Mouse (Mus musculus) megakaryocyte progenitor cell, adult 5-6 weeks (primary cell): ENCODE results near the gene Tssk2. TPM values are rescaled to one million over a fixed set of nuclear protein-coding genes. Genes with fewer than 3 reads are reported as not detected.

Experiments used
- ATAC-seq: replicated peaks from 2 replicates; pipeline ENCODE4 v1.8.0; 2016; ENCODE audit warnings: mild to moderate bottlenecking, moderate TSS enrichment, inconsistent platforms; ENCODE audit not compliant: poor library complexity
- total RNA-seq, 2 experiments: library from RNA; stranded (forward) in 1 of 2; stranded (reverse) in 1 of 2; fragments of 157-497, 149-512 nt in 1 of 2; fragments of 200-1000 nt in 1 of 2; gene quantifications; 2 replicates each; pipeline versions ENCODE4 v1.2.3 to v1.2.4; 2015 to 2017

The Tssk2 gene
- not detected in 2 replicates for total RNA-seq (2015)
- not detected in 2 replicates for total RNA-seq (2017)

DNA sequence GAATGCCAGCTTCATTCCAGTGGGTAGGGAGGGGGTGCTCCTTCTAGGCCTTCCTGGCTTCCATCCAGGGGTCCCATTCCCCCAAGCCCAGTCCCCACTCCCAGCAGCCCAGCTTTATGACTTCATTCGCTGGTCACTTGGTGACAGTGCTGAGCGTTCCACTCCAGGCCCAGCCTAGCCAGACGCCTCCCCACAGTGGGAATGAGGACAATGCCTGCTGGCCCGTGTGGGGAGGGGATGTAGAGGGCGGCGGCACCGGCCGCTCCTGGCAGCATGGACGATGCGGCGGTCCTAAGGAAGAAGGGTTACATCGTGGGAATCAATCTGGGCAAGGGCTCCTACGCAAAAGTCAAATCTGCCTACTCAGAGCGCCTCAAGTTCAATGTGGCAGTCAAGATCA is at the start of gene Tssk2, which contains the start of gene Dgcr2:
Tssk2 (plus strand) TSS at position 176 of the 400 bp plus-strand sequence.
Dgcr2 (minus strand) TSS at position 101 of the 400 bp plus-strand sequence.
- ATAC-seq: no peak

DNA sequence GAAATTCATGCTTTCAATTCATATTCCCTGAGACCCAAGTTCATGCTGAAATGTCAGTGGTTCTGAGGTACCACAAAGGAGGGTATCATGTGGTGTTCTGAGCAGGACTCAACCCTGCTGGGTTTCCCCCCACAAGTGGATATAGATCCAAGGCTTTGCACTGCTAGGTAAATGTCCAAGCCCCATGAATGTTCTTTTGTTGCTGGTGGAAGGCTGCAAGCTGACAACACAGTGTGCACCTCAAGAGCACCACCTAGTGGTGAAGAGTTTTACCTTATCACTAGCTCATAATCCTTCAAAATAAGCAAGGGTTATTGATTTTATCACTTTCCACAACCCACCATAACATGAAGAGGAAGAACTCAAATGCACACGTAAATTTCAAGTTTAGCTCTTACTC is 49.5 kb upstream of the Tssk2 start:
- peak; percentile 79 for ATAC-seq

DNA sequence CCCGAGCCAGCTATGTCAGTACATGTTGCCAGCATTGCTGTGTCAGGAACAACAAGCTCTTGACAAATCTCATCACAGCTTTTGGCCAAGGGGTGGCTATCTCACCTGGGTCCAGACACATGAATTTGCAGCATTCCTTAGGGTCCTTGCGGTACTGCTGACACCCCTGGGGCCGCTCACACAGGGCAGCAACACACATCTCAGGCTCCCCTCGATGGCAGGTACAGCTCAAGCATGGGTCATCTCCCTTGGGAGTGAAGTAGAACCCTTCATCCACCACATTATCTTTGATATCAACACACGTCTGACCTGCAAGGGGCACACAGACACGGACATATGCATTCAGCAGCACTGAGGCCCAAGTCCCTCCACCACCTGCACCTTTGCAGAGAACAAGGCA is 49.0 kb upstream of the Tssk2 start:
- no peak for ATAC-seq

DNA sequence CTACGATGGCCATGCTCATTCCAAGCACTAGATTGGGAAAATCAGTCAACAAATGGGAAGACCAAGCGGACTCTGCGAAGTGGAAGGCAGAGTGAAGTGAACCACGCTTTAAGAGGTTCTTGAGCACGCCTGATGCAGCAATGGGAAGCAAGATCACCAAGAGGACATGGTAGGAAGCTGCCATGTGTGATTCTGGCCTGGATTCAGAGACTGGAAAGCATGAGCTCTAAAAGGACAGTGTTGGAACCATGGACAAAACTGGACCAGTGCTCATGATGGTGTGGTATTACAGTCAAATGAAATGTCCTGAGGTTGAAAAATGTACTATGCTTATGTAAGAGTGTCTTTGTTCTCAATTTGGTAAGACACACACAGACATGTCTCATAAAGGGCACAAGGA is 47.1 kb upstream of the Tssk2 start:
- no peak for ATAC-seq

DNA sequence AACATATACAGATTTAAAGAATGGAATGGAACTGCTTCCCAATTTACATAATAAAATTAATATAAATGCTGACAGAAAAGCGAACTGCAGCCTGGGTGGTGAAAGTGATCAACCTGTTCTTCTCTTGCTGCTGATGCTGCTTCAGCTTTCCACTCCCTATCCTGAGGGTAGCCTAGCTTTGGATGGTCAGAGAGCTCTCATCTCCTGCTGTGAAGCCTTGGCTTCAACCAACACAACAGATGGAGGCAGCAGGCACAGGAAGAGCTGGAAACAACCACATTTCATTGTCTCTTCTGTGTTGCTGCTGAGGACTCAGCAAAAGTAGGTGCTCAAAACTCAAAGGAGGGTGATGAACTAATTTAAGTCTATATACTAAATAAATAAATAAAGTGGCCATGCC is 46.6 kb upstream of the Tssk2 start:
- ATAC-seq: no peak

DNA sequence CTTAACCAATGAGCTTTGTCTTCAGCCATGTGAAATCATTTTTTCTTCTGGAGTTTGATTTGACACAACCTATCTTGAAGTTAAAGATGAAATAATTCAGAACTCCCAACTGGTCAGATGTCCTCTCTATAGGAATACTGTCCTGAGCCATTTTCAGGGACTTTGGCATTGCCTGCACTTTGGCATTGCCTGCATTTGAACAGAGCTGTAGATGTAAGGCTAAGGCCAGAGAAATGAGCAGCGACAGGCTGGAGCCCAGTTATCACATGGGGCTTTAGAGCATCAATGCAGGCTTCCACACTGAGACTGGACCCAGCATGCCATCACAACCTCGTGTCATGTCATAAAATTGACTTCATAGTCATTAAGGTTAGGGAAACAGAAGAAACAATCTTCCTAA is 45.2 kb upstream of the Tssk2 start:
- ATAC-seq: no peak

DNA sequence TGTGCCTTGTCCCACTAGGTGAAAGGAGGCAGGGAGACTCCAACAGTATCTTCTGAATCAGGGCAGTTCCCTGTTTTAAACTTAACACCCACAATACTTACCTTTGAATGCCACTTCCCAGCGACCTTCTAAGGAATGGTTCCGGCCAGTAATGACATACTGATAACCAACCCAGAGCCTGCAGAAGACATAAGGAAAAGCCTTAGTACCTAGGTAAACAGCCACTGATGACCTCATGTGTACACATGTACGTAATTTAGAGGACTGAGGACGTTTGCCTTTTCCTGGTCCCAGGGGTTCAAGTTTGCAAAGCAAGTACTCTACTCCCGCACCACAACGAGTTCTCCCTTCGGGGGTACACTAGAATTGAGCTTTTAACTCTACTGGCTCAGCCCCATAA is 41.3 kb upstream of the Tssk2 start:
- no peak for ATAC-seq

DNA sequence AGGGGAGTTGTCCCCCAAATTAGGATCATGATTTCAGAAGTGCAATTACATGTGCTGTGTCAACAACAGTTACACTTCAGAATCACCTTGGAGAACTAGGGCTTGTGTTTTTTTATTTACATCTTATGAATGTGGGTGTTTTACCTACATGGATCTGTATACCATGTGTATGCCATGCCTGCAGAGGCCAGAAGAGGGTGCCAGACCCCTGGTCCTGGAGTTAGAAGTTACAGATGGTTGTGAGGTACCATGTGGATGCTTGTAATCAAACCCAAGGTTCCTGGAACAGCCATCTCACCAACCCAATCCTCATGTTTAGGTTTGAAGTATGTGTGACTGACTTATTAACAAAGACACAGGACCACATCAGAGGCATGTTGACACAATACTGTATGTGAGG is 39.8 kb upstream of the Tssk2 start:
- peak; percentile 83 for ATAC-seq

DNA sequence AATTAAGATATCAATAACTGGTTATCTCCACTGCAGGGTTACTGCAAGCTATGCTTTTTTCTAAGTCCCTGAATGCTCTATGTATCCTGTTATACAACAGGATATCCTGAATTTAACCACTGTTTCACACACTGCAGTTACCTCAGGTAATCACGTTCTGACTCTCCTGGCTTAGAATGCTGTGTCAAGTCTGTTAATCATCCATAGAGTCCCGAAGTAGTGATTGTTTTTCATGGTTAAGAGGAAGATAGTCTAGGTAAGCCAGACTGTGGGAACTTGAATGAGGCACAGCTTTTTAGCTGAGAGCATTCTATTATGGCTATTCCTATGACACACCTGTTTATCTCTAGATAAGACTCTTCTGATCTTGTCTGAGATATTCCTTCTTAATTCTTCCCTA is 33.1 kb upstream of the Tssk2 start:
- no peak for ATAC-seq

DNA sequence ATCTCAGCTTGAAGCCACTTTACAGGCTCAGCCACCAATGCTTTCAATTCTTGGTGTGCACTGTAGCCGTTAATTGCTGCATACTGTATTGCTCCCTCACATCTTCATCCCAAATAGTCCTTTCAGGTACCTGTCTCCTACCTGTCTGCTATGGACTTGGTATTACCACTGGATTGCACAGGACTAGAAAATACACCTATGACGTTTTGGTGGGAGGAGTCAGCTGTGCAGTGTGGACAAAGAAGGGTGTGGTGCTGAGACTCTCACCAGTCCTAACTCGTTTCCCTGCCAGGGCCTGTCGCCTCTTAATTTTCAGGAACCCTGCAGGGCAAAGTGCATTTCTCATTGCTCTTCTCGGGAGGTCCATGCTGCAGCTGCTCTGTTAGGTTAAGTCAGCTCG is 32.7 kb upstream of the Tssk2 start:
- ATAC-seq: 0 out of 2 replicates have a peak, but pooled peaks have one; percentile 11

DNA sequence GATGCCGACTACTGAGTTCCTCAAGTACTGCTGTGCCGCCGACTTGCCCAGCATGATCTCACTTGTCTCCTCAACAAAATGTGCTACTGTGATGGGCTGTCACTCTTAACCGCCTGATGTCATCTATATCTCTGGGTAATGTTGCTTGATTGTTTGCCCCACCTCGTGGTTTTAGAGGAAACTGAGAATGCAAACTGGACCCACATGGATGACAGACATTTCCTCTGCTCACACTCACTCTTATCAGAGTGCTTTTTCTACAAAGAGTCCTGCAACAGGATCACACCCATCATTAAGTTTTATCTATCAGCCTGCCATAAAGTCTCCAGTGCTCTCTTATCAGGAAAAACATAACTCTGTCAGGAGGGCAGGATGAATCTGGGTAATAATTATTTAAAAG is 27.2 kb upstream of the Tssk2 start:
- ATAC-seq: peak; percentile 82

DNA sequence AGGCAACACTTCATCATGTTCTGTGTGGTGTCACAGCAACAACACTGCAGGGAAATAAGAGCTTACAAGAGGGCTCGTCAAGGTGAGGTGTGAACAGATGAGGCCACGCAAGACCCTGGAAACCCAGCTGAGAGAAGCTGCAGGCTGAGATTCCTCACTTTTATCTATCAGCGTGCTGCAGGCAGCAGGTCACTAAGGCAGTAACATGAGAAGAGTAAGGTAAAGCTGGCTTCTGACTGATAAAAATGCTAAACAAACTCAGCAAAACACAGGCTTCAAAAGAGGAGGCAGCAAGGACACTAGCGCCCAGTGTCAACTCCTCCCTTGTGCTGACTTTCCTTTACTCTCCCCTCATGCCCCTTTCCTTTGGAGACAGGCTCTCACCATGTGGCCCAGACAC is 25.4 kb upstream of the Tssk2 start:
- ATAC-seq: peak; percentile 42

DNA sequence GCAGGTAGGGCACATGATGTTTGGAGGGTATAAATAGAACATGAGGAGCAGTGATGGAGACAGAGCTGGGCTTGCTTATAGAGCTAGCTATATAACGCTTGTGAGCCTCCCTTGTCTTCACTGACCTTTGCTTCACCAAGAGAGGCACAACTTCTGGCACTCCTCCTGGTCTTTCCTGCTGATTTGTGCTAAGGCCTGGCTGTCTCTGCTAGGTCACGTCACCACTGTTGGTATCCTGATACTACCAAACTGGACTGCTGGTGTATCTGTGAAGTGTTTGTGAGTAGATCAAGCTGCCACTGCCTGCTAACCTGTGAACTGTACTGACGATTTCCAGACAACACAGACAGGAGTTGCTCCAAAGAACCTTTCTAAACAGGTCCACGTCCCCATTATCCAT is 23.3 kb upstream of the Tssk2 start:
- ATAC-seq: no peak

DNA sequence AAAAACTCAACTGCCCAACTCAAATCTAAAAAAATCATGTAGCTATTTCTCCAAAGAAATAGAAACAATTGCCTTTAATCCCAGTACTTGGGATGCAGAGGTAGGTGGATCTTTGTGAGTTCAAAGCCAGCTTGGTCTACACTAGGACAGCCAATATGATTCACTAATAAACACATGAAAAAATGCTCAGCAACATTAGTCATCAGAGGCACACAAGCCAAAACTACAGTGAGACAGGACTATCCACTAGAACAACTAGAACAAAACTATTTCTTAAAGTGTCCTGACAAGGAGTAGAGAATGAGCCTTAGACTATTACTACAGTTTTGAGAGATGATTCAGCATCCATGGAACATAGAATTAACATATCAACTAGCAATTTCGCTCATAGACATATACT is 22.3 kb upstream of the Tssk2 start:
- ATAC-seq: no peak

DNA sequence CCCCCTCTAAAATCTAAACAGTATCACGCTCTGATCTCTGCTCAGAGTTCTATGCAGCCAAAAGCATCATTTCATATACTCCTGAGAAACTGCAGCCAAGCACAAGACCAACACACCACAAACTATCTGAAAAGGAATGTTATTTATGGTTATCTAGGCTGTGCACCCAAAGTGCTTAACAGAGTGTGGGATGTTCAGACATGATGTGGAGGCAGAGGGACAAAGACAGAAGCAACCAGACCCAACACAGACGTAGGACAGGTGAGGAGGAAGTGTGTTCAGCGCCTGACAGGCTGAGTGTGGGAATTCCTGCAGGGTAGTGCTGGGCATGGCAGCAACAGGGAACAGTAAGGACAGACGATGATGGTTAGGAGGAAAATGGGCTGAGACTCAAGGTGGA is 18.9 kb upstream of the Tssk2 start:
- ATAC-seq: no peak

DNA sequence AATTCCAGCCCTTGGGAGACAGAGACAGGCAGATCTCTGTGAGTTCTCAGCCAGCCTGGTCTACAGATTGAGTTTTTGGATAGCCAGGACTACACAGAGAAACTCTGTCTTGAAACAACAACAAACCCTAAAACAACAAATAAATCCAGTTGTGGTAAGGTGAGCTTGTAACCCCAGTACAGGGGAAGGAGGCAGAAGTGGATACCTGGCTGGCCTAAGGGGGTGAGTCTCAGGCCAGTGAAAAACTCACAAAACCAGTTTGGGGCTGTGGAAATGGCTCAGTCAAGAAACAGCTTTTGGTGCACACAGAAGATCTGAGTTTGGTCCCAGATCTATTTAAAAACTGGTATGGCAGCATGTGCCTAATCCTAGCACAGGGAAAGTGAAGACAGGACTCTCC is 16.2 kb upstream of the Tssk2 start:
- ATAC-seq: no peak

DNA sequence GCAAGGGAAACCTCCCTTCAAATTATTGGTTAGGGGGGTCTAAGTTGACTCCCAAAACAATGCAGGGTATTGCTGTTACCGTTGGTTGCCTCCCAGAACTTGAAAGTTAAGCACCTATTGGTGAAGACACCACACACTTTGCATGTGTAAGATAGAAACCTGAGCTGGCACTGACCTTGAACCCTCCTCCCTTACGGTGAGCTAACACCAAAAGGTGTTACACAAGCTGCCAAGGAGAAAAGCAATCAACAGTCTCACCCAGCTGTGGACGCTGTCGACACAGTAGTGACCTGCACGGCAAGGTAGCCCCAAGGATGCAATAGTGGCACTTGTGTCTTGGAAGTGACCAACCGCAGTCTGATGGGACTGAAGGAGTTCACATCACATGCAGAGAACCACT is 14.3 kb upstream of the Tssk2 start:
- ATAC-seq: no peak

DNA sequence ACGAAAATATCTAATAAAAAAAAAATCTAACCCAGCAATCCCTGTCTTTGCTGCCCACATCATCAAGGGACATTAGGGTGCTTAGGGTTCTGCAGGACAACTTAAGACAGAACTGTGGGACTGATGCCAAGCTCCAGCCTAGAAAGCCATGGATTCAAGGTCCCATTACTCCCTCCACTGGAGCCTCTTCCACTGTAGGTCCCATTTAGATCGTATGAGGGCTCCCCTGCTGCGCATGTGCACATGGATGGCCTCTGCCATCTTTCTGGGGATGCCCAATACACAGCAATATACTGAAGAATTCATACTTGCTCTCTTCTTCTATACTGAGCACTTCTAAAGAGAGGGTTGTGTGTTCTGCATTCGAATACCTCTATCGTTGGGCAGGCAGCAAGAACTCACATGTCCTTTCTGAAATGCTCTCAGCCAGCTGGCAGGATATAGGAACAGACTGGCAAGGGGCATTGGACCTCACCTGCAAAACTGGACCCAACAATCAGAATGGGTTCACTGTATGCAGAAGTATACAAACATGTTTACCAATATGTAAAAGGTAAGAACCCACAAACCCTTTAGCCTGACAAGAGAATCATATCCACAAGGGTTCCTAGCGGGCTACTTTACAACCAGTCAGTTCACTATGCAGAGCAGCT is 8.6 kb upstream of the Tssk2 start:
- ATAC-seq: no peak

DNA sequence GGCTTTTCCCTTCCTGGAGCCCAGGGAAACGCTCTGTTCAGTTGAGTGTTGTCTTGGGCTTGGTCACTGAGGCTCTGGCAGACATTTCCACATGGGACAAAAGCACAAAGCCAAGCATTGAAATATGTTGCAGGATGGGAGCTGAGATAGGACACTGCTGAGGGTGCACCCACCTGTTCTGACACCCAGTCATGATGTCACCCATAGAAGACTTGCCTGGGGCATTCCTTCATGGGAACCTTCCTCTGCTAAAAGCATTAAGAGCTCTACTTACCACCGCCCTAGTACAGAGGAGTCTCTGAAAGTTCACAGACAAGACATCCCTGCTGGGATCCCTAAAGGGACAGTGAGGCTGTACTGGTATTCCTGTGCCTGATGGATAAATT is 8.1 kb upstream of the Tssk2 start:
- ATAC-seq: no peak

DNA sequence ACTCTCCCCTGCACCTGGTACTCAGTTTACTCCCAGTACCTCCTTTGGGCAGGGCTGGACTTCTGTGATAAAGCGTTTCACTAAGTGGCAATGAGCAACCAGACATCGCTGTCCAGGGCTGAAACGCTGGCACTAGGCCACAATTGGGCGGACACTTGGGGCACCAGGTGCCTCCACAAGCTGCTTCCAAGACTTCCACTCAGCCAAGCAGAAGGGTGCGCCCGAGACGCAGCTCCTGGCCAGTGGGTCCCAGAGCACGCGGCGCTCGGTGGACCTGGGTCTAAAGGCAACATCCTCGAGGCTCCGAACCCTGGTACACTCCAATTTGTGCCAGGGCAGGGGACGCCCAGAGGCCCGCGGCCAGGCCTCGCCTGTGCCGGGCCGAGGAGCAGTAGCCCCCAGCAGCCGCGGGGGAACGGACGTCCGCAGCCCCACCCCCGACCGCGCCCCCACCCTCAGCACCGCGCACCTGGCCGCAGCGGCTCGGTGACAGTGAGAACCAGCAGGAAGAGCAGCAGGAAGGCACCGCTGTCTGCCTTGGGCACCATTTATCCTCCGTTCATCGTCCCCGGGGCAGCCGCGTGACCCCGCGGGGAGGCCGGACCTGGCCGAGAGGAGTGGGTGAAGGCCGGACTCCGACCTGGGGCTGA is 7.4 kb upstream of the Tssk2 start:
- ATAC-seq: peak; percentile 59

DNA sequence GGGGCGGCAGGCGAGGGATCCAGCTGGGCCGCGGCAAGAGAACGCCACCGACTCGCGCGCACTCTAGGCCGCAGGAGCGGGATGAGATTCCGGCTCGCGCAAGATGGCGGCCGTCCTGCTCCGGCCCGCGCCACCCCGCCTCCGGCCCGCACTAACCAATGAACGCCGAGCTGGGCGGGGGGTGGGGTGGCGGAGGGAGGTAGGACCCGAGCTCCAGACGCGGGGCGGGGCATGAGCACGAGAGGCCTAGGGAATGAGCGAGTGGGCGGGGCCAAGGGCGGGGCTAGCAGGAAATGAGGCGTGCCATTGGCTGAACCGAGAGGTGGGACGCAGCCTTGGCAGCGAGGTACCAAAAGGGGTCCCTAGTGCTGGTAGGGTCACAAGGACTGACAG is 6.9 kb upstream of the Tssk2 start, which contains the start of gene Gm20518:
Gm20518 (minus strand) TSS at position 105 of the 393 bp plus-strand sequence.
- ATAC-seq: peak; percentile 94

DNA sequence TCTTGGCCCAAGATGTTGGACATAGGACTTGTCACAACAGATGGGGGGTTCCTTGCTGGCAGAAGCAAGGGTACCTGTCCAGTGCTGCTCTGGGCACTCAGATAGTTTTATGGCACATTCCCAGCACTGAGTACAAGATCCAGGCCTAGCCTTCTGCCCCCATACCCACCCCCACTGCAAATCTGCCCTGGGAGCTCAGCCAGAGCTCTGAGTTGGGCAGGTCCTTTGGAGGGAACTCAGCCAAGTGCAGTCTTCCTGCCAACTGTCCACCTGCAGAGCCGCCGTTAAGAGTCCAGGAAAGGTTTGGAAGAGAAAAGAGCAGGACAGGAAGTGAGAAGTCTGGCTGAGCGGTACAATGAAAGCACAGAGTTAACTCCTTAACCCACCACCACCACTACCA is 5.8 kb upstream of the Tssk2 start:
- no peak for ATAC-seq

DNA sequence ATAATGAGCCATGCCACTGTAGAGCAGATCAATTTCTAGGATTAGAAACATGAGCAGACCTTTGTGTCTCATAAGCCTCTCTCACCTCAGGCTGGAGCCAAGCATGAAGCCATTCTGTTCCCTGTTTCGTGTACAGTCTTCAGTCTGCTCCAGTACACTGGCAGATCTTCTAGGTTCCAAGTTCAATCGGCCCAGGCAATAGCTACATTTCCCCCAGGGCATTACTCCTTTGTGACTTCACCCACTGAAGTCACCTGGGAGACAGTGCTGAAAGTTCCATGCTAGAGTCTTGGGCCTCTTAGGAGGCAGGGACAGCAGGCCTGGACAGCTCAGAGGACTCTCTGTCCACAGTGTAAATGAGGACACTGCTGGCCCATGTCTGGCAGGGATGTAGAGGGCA is 4.5 kb upstream of the Tssk2 start, which contains the start of gene Tssk1:
Tssk1 (plus strand) TSS at position 301 of the 400 bp plus-strand sequence.
- ATAC-seq: no peak
